Comparison of ENCODE assay signal across 14 mouse cellular contexts in genomic region chr3:84647616-84648015, GRCm38 (mm10). TPM values are rescaled to one million over a fixed set of nuclear protein-coding genes. Genes with fewer than 3 reads are reported as not detected.
DNase-seq lines count a peak whose midpoint lies in the region; ATAC-seq and TF ChIP-seq lines count a peak whose summit lies in the region.
"Had no signal": no experiment of that assay in that cellular context is flagged by ENCODE, and none has a peak within 500 bp of the region (broad histone marks: within the 10 kb centered on the region; RNA-seq: fewer than 3 reads in every experiment).

No protein-coding gene starts in this region.

- no peaks in the 10 kb centered on the region for H3K27me3 ChIP-seq in heart, embryonic 16.5 days (ENCODE audit: control insufficient read depth, insufficient read depth, low read length)
- no peaks in the 10 kb centered on the region for H3K27me3 ChIP-seq in forebrain, postnatal 0 days (ENCODE audit: insufficient read depth, low read length)
- H3K27me3 ChIP-seq: embryonic facial prominence, embryonic 15.5 days; limb, embryonic 15.5 days had no signal

- no peak overlapping the region for H3K4me3 ChIP-seq in heart, embryonic 16.5 days (ENCODE audit: low read length)
- H3K4me3 ChIP-seq in forebrain, postnatal 0 days (ENCODE audit: low read depth, low read length): no peak overlapping the region
- H3K4me3 ChIP-seq: embryonic facial prominence, embryonic 15.5 days; limb, embryonic 15.5 days; midbrain, embryonic 12.5 days had no signal

- no peaks in the 10 kb centered on the region for H3K9me3 ChIP-seq in heart, embryonic 16.5 days (replicated peaks; ENCODE audit: control insufficient read depth, low read length)
- no peaks in the 10 kb centered on the region for H3K9me3 ChIP-seq in forebrain, postnatal 0 days (ENCODE audit: low read length)
- H3K9me3 ChIP-seq: embryonic facial prominence, embryonic 15.5 days; limb, embryonic 15.5 days; midbrain, embryonic 12.5 days had no signal

- ATAC-seq in heart, embryonic 16.5 days (replicated peaks; ENCODE audit: extremely low read depth, insufficient read depth, low FRiP score): no peak
- ATAC-seq in forebrain, postnatal 0 days: peak; percentile 83

- 14% methylated on average over 4 of the region's 4 CpGs for WGBS in heart, embryonic 16.5 days
- WGBS in forebrain, postnatal 0 days: 16% methylated on average over 4 of the region's 4 CpGs

- H3K4me2 ChIP-seq in heart, embryonic 16.5 days (ENCODE audit: low read depth, low read length): peak overlapping the region; percentile 4; the same call in 1 of the 2 replicates
- H3K4me2 ChIP-seq in forebrain, postnatal 0 days (ENCODE audit: low read depth): no peak overlapping the region
- H3K4me2 ChIP-seq: embryonic facial prominence, embryonic 15.5 days; limb, embryonic 15.5 days; midbrain, embryonic 12.5 days had no signal

- no peak for TF ChIP-seq CTCF in forebrain, postnatal 0 days (IDR thresholded peaks at IDR 0.05; ENCODE audit: low read depth)

- H3K9ac ChIP-seq in heart, embryonic 16.5 days (ENCODE audit: low read length): peak overlapping the region; percentile 23; the same call in 1 of the 2 replicates
- no peak overlapping the region for H3K9ac ChIP-seq in forebrain, postnatal 0 days
- H3K9ac ChIP-seq: embryonic facial prominence, embryonic 15.5 days; limb, embryonic 15.5 days; midbrain, embryonic 12.5 days had no signal

- DNase-seq in heart, adult 11 months: no peak
- DNase-seq in 3T3-L1 (ENCODE audit: low read depth, low spot score) (peak; percentile 65), ZHBTc4 (ENCODE audit: low read depth, low spot score) (peak; percentile 45)
- no peak for DNase-seq in forebrain, postnatal 0 days
- DNase-seq in spleen, adult 18-20 months: no peak
- DNase-seq in layer of hippocampus, adult 11-12 months (ENCODE audit: low spot score): no peak
- DNase-seq: kidney, postnatal 25 days; right cerebral cortex, postnatal 14 days; thymus, postnatal 14 days had no signal

- H3K4me1 ChIP-seq in heart, embryonic 16.5 days (ENCODE audit: control insufficient read depth, insufficient read depth, low read length): peaks cover 4% of the 10 kb centered on the region
- H3K4me1 ChIP-seq in forebrain, postnatal 0 days (ENCODE audit: insufficient read depth): no peaks in the 10 kb centered on the region
- H3K4me1 ChIP-seq: limb, embryonic 15.5 days had no signal

- peak overlapping the region; percentile 21 for H3K27ac ChIP-seq in heart, embryonic 16.5 days (ENCODE audit: low read length)
- H3K27ac ChIP-seq in forebrain, postnatal 0 days (ENCODE audit: low read depth, low read length): no peak overlapping the region
- H3K27ac ChIP-seq: embryonic facial prominence, embryonic 15.5 days; limb, embryonic 15.5 days; midbrain, embryonic 12.5 days had no signal

- H3K36me3 ChIP-seq in heart, embryonic 16.5 days (ENCODE audit: control insufficient read depth, insufficient read depth): no peaks in the 10 kb centered on the region
- no peaks in the 10 kb centered on the region for H3K36me3 ChIP-seq in forebrain, postnatal 0 days (ENCODE audit: insufficient read depth)
- H3K36me3 ChIP-seq: embryonic facial prominence, embryonic 15.5 days; limb, embryonic 15.5 days; midbrain, embryonic 12.5 days had no signal

RNA-seq across cellular contexts. Expression of gene Tmem154, which starts 18.4 kb away (rescaled TPM):
- polyA plus RNA-seq in heart, embryonic 16.5 days (2015; fragmentation: Nextera tagmentation; extraction: Ambion mirVana): 2.0 and 3.1 TPM in 2 replicates
- 0.38 TPM in 2 replicates for total RNA-seq in forebrain, postnatal 0 days (2014; rRNA removed)
- 1.1 and 1.2 TPM in 2 replicates for polyA plus RNA-seq in forebrain, postnatal 0 days (2015; fragmentation: Nextera tagmentation; extraction: Ambion mirVana)

RNA-seq across cellular contexts. Expression of gene Tigd4, which starts 54.2 kb away (rescaled TPM):
- polyA plus RNA-seq in heart, embryonic 16.5 days (2015; fragmentation: Nextera tagmentation; extraction: Ambion mirVana): 0.36 and 0.37 TPM in 2 replicates
- total RNA-seq in forebrain, postnatal 0 days (2014; rRNA removed): not detected in 2 replicates
- polyA plus RNA-seq in forebrain, postnatal 0 days (2015; fragmentation: Nextera tagmentation; extraction: Ambion mirVana): 0.06 TPM in 1 of 2 replicates, not detected in the other
- total RNA-seq: MEL had no signal
- polyA plus RNA-seq: midbrain, embryonic 12.5 days had no signal

Comparison
In these comparisons a context has a peak if more than half of its experiments do, and no peak if none do; other contexts are left out.
1. DNase-seq: peak in 3T3-L1 (single experiment) and ZHBTc4 (single experiment); none in heart, adult 11 months (single experiment), forebrain, postnatal 0 days (single experiment), spleen, adult 18-20 months (0 of 2) and layer of hippocampus, adult 11-12 months (single experiment).